Mouse (Mus musculus) midbrain, embryonic 11.5 days (tissue): ENCODE data around the gene Smarcad1. TPM values are rescaled to one million over a fixed set of nuclear protein-coding genes. Genes with fewer than 3 reads are reported as not detected.
A peak's percentile ranks its signal among the peaks of the same experiment; 100 is the strongest.
"Not testable (repeated sequence)": the region's sequence is repeated elsewhere in the genome, so short reads cannot be mapped to it uniquely, and the experiment has no call there.

Experiments
- ATAC-seq: fragments of 200-750 bp; cut with Nextera tagmentation; 2 replicates; pipeline ENCODE4 v1.8.0; 2017; ENCODE audit warnings: moderate TSS enrichment, moderate library complexity; ENCODE audit not compliant: low FRiP score
- DNase-seq: peaks from one replicate; pipeline ENCODE4 v3.0.0; 2015; ENCODE audit warnings: low spot score; ENCODE audit errors: missing footprints
- H3K27ac ChIP-seq: fragments of 300-500 bp; sonication (generic); 2 replicates; pipeline ENCODE4 v1.5.1; 2014; ENCODE audit warnings: low read depth, low read length
- H3K27me3 ChIP-seq: fragments of 300-500 bp; sonication (generic); 2 replicates; pipeline ENCODE4 v1.6.1; 2014; ENCODE audit warnings: mild to moderate bottlenecking, low read length, moderate library complexity, mixed read lengths; ENCODE audit not compliant: control insufficient read depth, insufficient read depth
- H3K36me3 ChIP-seq: fragments of 300-500 bp; sonication (generic); 2 replicates; pipeline ENCODE4 v1.6.1; 2014; ENCODE audit warnings: mild to moderate bottlenecking, low read length, moderate library complexity, mixed read lengths; ENCODE audit not compliant: control insufficient read depth, insufficient read depth
- H3K4me1 ChIP-seq: fragments of 300-500 bp; sonication (generic); 2 replicates; pipeline ENCODE4 v1.6.1; 2014; ENCODE audit warnings: low read length; ENCODE audit not compliant: control insufficient read depth, insufficient read depth
- H3K4me2 ChIP-seq: fragments of 300-500 bp; sonication (generic); 2 replicates; pipeline ENCODE4 v1.6.1; 2014; ENCODE audit warnings: mild to moderate bottlenecking, moderate library complexity
- H3K4me3 ChIP-seq: fragments of 300-500 bp; sonication (generic); 2 replicates; pipeline ENCODE4 v1.5.1; 2014; ENCODE audit warnings: low read depth, low read length
- H3K9ac ChIP-seq: fragments of 300-500 bp; sonication (generic); 2 replicates; pipeline ENCODE4 v1.6.1; 2014; ENCODE audit warnings: low read length
- H3K9me3 ChIP-seq: fragments of 300-500 bp; sonication (generic); 2 replicates; pipeline ENCODE4 v1.6.1; 2016; ENCODE audit warnings: low read length; ENCODE audit not compliant: control insufficient read depth
- WGBS: fragments of 180-500 bp; shearing (Covaris S2); extraction: QIAGEN DNeasy Blood & Tissue Kit; methylation state at CpG from one replicate; pipeline ENCODE4 v1.1.7; 2014; 5-methylcytosine and 5-hydroxymethylcytosine counted together
- polyA plus RNA-seq: library from polyadenylated mRNA; unstranded; fragments of >200 nt; fragmentation: Nextera tagmentation; extraction: Ambion mirVana; gene quantifications from 2 replicates; pipeline ENCODE4 v1.2.1, GENCODE M21; 2014

Gene Smarcad1
- polyA plus RNA-seq, 1 experiment from 2014 or later: 109 TPM

DNA sequence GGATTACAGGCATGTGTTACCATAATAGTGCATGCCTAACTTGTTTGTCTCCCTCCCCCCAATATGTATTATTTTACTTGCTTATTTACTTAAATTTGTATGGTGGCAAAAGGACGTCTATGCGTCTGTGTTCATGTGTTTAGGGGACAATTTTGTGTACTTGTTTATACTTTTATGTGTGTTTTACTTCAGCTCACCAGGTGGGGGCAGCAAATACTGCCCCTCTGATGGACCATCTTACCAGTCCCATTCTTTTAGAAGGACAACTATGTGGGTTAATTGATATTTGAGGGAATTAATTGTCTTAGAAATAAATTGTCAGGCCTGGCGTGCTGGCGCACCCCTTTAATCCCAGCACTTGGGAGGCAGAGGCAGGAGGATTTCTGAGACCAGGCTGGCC lies 6.7 kb downstream of the Smarcad1 start:
- H3K9me3 ChIP-seq: no peaks in the 10 kb centered on the region; the same call in 1 of the 2 replicates
- no peak overlapping the region for H3K9ac ChIP-seq
- H3K27me3 ChIP-seq: no peaks in the 10 kb centered on the region
- peaks cover 46% of the 10 kb centered on the region for H3K36me3 ChIP-seq
- DNase-seq (no peak), ATAC-seq (no peak)
- H3K4me1 ChIP-seq: no peaks in the 10 kb centered on the region
- no peak overlapping the region for H3K4me3 ChIP-seq
- no peak overlapping the region for H3K27ac ChIP-seq
- 98% methylated on average over 4 of the region's 4 CpGs for WGBS
- H3K4me2 ChIP-seq: no peak overlapping the region

DNA sequence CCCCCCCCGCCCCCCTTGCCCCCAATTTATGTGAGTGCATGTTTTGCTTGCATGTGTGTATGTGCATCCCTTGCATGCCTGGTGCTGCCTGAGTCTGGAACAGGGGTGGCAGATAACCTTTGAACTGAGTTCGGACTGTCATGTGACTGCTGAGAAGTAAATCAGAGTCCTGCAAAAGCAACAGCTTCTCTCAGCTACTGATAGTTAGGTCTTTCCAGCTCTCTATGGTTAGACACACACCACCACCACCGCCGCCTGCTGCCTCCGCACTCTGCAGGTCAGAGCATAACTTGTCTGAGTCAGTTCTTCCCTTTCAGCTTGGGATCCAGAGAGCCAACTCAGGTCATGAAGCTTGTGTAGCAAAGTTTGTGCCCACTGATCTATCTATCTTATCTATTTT lies 14.2 kb downstream of the Smarcad1 start:
- Histone ChIP-seq H3K27ac (no peak overlapping the region), H3K27me3 (no peaks in the 10 kb centered on the region), H3K4me2 (no peak overlapping the region), H3K9ac (no peak overlapping the region), H3K4me3 (no peak overlapping the region), H3K4me1 (no peaks in the 10 kb centered on the region), H3K36me3 (peaks cover 33% of the 10 kb centered on the region), H3K9me3 (no peaks in the 10 kb centered on the region)
- ATAC-seq (0 out of 2 replicates have a peak, but pooled peaks have one; percentile 14), DNase-seq (no peak)
- WGBS: 91% methylated on average over 5 of the region's 5 CpGs

DNA sequence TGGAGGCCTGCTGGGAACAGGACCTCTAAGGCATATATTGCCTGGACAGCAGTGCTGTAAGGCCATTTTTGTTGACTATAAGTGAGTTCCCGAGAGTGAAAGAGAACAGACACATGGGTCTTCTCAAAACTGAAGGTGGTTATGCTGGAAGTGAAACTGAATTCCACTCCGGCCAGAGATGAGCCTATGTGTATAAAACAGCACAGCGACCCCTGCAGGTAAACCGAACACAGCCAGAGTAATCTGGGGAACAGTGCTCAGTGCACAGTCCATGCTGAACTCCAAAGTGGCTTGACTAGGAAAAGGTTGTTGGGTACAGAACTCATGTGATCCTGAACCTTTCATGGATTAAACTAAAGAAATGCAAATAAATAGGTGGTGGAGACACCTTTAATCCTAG lies 14.8 kb downstream of the Smarcad1 start:
- not testable (repeated sequence) for H3K27ac ChIP-seq, H3K4me3 ChIP-seq, H3K27me3 ChIP-seq, H3K4me1 ChIP-seq, H3K9ac ChIP-seq, H3K4me2 ChIP-seq, H3K9me3 ChIP-seq, DNase-seq
- WGBS: 80% methylated on average over 4 of the region's 4 CpGs
- ATAC-seq: 0 out of 2 replicates have a peak, but pooled peaks have one; percentile 35
- peaks cover 31% of the 10 kb centered on the region for H3K36me3 ChIP-seq

DNA sequence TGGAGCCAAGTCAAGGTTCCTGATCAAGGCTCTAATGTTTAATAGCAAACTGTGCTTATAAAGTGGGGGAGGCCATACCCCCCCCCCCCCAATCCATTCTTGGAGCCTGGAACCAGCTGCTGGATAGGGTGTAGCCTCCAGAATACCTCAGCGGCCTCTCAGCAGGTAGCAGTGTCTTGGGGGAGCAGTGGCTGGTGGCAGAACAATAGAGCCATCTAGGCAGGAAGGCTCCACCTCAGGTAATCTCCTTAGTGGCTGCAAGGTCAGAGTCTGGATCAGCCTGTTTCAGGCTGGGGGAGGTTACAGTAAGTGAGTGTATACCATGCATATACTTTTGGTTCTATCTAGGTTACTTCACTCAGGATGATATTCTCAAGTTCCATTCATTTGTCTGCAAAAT lies 18.7 kb downstream of the Smarcad1 start:
- Histone ChIP-seq H3K27me3 (no peaks in the 10 kb centered on the region), H3K9ac (no peak overlapping the region), H3K4me1 (no peaks in the 10 kb centered on the region), H3K4me3 (no peak overlapping the region), H3K27ac (no peak overlapping the region), H3K4me2 (no peak overlapping the region), H3K36me3 (peaks cover 28% of the 10 kb centered on the region), H3K9me3 (no peaks in the 10 kb centered on the region)
- DNase-seq (no peak), ATAC-seq (no peak)
- WGBS: 72% methylated on average over 1 of the region's 1 CpGs

DNA sequence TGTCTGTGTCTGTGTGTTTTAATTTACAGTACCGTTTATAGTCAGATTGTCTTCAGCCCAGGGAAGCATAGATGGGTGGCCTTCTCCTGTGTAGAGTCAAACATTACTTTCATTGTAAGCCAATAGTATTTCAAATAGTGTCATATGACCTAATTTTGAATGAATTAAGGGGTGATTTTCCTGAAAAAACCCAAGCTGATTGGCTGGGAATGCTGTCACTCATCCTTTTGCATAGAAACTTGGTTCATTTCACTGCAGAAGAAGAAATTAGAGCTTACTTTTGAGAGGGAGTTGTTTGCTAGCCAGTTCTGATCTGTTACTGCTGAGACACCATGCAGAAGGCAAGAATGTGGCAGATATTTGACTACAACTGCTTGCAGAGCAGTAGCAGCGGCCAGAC lies 32.8 kb downstream of the Smarcad1 start:
- Histone ChIP-seq H3K27ac (no peak overlapping the region), H3K4me2 (no peak overlapping the region), H3K27me3 (no peaks in the 10 kb centered on the region), H3K9ac (no peak overlapping the region), H3K4me3 (no peak overlapping the region), H3K9me3 (no peaks in the 10 kb centered on the region), H3K36me3 (peaks cover 11% of the 10 kb centered on the region), H3K4me1 (no peaks in the 10 kb centered on the region)
- DNase-seq (no peak), ATAC-seq (no peak)
- WGBS: 90% methylated on average over 2 of the region's 2 CpGs

DNA sequence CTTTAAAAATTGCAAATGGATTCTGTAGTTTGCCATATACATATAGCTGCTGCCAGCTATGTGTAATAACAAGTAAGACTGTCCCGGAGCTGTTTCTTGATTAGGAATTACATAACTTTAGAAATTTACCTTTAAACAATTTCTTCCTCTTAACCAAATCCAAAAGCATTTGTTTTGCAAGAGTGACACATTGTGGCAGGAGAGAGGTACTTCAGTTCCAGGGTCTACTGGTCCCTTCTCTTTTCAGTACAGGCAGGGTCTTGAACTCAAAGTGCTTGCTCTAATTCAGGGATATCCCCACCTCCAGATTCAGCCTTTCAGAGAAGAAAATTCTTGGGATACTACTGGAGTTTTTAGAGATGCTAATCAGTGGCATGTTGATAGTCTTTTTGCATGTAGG lies 36.8 kb downstream of the Smarcad1 start:
- 95% methylated on average over 1 of the region's 1 CpGs for WGBS
- H3K4me1 ChIP-seq: no peaks in the 10 kb centered on the region
- H3K9me3 ChIP-seq: no peaks in the 10 kb centered on the region
- H3K9ac ChIP-seq: no peak overlapping the region
- ATAC-seq: no peak
- H3K27me3 ChIP-seq: no peaks in the 10 kb centered on the region
- no peak overlapping the region for H3K27ac ChIP-seq
- no peak overlapping the region for H3K4me3 ChIP-seq
- DNase-seq: no peak
- peaks cover 4% of the 10 kb centered on the region; the same call in 1 of the 2 replicates for H3K36me3 ChIP-seq
- H3K4me2 ChIP-seq: no peak overlapping the region

DNA sequence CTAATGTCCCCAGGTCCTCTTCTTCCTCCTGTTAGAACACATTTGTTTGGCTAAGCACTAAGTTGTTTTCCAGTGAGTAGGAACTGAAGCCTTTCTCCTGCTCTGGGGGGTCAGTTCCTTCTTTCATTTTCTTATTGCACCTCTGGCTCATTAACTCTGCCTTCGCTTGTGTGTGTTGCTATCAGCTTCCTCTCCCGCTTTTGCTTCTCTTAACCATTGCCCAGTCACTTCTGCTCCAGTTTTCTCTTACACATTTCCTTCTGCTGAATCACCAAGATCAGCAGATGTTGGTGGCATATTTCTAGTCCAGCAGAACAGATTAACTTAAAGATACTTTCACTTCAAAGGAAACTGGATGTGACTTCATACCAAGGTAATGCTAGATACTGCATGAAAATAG lies 72.5 kb downstream of the Smarcad1 start:
- H3K4me1 ChIP-seq: no peaks in the 10 kb centered on the region
- peaks cover 14% of the 10 kb centered on the region; the same call in 1 of the 2 replicates for H3K36me3 ChIP-seq
- H3K9me3 ChIP-seq: no peaks in the 10 kb centered on the region
- H3K27me3 ChIP-seq: no peaks in the 10 kb centered on the region
- H3K9ac ChIP-seq: no peak overlapping the region
- ATAC-seq (no peak), DNase-seq (no peak)
- no peak overlapping the region for H3K4me2 ChIP-seq
- WGBS: 90% methylated on average over 2 of the region's 2 CpGs
- H3K27ac ChIP-seq: no peak overlapping the region
- H3K4me3 ChIP-seq: no peak overlapping the region

DNA sequence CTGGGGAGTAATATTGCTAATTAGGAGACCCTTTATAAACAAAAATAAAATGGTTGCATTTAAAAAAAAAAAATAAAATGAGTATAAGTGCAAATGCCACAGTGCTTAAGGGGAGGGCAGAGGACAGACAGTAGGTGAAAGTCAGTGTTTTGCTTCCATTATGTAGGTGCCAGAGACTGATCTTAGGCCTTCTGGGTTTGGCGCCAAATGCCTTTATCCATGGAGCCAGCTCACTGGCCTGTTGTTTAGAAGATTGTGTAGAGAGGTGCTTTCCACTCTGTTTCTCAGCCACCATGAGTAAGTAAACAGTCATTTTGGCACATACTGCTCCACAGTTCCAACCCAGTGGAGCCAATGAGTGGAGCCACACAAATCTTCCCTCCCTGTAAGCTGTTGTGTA lies 75.2 kb downstream of the Smarcad1 start:
- Histone ChIP-seq H3K4me1 (no peaks in the 10 kb centered on the region), H3K27me3 (no peaks in the 10 kb centered on the region), H3K36me3 (peaks cover 11% of the 10 kb centered on the region; the same call in 1 of the 2 replicates), H3K27ac (no peak overlapping the region), H3K4me3 (no peak overlapping the region), H3K9ac (no peak overlapping the region), H3K9me3 (no peaks in the 10 kb centered on the region), H3K4me2 (no peak overlapping the region)
- ATAC-seq: no peak
- no peak for DNase-seq
- 95% methylated on average over 1 of the region's 1 CpGs for WGBS

DNA sequence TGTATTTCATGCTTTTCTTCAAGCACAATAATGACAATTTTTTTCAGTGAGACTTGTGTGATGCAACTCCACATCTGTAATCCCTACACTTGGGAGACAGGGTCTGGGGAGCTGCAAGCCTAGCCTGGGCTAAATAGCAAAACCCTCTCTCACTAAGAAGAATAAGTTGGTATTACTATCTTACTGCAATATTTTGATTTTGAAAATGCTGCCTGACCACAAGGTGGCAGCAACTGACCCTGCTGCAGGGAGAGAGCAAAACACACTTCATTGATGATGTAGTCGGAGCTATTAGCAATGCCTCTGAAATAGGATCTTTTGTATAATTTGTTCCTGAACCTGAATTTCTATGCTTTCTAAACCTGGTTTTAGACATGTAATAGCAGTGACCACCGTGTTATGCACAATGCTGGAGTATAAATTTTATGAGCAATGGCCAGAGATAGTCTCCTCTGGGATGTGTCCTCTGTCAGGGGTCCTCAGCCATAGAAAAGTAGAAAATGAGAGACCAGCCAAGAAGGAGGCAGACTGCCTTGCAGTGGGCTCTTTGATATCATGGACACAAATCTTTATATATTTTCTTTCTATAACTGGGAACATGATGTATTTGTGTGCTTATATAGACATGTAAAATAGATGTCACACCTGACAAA lies 83.8 kb downstream of the Smarcad1 start:
- peak; percentile 88 for DNase-seq
- no peaks in the 10 kb centered on the region for H3K27me3 ChIP-seq
- H3K9me3 ChIP-seq: no peaks in the 10 kb centered on the region
- H3K4me3 ChIP-seq: no peak overlapping the region
- no peak overlapping the region for H3K4me2 ChIP-seq
- 24% methylated on average over 2 of the region's 2 CpGs for WGBS
- no peak overlapping the region for H3K9ac ChIP-seq
- H3K36me3 ChIP-seq: no peaks in the 10 kb centered on the region
- peak; percentile 53 for ATAC-seq
- no peak overlapping the region for H3K27ac ChIP-seq
- no peaks in the 10 kb centered on the region for H3K4me1 ChIP-seq
